Mouse (Mus musculus): ENCODE measurements around the gene Phf20.

DNA sequence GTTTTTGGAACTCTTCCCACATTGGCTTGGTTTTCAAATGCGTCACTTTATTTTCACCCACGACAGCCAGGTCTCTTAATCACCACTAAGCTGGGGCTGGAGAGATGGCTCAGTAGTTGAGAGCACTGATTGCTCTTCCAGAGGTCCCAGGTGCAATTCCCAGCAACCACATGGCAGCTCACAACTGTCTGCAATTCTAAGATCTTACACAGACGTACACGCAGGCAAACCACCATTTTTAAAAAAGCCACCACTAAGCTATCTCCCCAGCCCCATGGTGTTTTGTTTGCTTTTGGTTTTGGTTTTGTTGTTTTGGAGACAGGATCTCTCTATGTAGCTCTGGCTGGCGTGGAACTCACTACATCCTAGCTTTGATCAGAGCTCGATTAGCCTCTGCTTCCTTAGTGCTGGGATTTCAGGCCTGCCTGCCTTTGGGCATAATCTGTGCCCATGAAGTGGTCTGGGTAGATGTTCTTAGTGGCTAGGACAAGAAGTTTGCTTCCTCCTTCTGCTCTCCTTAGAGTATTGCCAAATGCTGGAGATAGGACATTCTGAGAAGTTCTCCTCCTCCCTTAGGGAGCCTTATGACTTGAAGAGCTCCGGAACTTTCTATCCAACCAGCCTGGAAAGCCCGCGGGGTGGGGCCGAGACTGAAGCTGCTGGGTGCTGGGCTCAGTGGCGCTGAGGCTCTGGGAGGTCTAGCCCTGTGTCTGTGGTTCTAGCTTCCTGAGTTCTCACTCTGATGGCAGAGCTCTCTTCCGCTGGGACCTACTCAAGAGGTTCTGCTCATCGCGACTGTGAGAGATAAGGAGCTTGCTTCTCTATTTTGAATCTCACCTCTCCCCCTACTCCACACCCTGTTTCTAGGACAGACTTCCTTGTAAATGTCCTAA is 6.0 kb upstream of the Phf20 start:
- TF ChIP-seq CTCF (IDR thresholded peaks at IDR 0.05; ENCODE audit: borderline replicate concordance, insufficient read depth, low read length): no peak
- TF ChIP-seq POLR2A (IDR thresholded peaks at IDR 0.05; ENCODE audit: low read depth, low read length): no peak

All from embryonic fibroblast, embryonic 13.5 days (primary cell).